ENCODE assay signal across 25 mouse cellular contexts in the genomic region with DNA sequence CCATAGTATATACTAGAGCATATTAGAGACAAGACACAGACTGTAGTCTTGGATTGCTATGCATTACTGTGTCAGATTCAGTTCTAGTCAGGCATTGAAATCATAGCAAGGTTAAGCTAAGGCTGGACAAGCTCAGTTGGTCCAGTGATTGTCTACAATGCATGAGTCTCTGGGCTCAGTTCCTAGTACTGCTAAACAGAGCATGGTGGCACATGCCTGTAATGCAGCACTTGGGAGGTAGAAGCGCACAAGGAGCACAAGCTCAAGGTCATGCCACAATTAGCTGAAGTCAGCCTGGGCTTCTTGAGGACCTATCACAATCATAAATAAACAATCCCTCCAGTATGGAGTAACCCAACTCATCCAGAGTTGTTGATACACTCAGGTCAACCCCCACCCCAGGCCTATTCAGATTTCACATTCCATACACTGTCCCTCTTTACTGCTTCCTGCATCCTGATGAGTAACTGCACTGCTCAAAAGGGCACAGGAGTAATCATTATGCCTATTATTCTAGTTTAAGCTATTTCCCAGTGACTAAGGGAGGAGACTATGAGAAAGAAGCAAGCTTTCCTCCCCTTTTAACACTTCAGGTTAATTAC.
A peak's percentile ranks its signal among the peaks of the same experiment; 100 is the strongest.
DNase-seq lines count a peak whose midpoint lies in the region; ATAC-seq and TF ChIP-seq lines count a peak whose summit lies in the region.
"Had no signal": no experiment of that assay in that cellular context is flagged by ENCODE, and none has a peak within 500 bp of the region (broad histone marks: within the 10 kb centered on the region; RNA-seq: fewer than 3 reads in every experiment).

No protein-coding gene starts in this region.

- no peak overlapping the region for H3K9ac ChIP-seq in kidney, embryonic 16.5 days (replicated peaks; ENCODE audit: low read length)
- no peak overlapping the region for H3K9ac ChIP-seq in stomach, embryonic 15.5 days
- no peak overlapping the region for H3K9ac ChIP-seq in stomach, postnatal 0 days (ENCODE audit: low read length)
- H3K9ac ChIP-seq: embryonic facial prominence, embryonic 13.5 days; forebrain, embryonic 12.5 days; forebrain, embryonic 15.5 days; hindbrain, embryonic 13.5 days had no signal

- 0 out of 2 replicates have a peak, but pooled peaks cover 2% of the 10 kb centered on the region for H3K36me3 ChIP-seq in kidney, adult 2 months (ENCODE audit: control insufficient read depth, insufficient read depth, low read length)
- no peaks in the 10 kb centered on the region for H3K36me3 ChIP-seq in kidney, embryonic 16.5 days (ENCODE audit: insufficient read depth, low read length)
- H3K36me3 ChIP-seq in stomach, embryonic 15.5 days: no peaks in the 10 kb centered on the region
- peaks cover 2% of the 10 kb centered on the region; the same call in 1 of the 2 replicates for H3K36me3 ChIP-seq in stomach, postnatal 0 days (ENCODE audit: control insufficient read depth, insufficient read depth, low read length)
- H3K36me3 ChIP-seq: embryonic facial prominence, embryonic 10.5 days; heart, embryonic 10.5 days had no signal

- H3K4me3 ChIP-seq in kidney, adult 2 months (ENCODE audit: insufficient read depth, low read depth, low read length): no peak overlapping the region
- H3K4me3 ChIP-seq in kidney, embryonic 16.5 days (ENCODE audit: low read length): no peak overlapping the region
- no peak overlapping the region for H3K4me3 ChIP-seq in stomach, embryonic 15.5 days (replicated peaks)
- H3K4me3 ChIP-seq in stomach, postnatal 0 days (ENCODE audit: low read depth, low read length): no peak overlapping the region
- H3K4me3 ChIP-seq: embryonic facial prominence, embryonic 10.5 days; embryonic facial prominence, embryonic 13.5 days; erythroblast, embryonic 14.5 days; forebrain, embryonic 12.5 days; forebrain, embryonic 15.5 days; heart, embryonic 10.5 days; hindbrain, embryonic 13.5 days had no signal

- no peaks in the 10 kb centered on the region for H3K9me3 ChIP-seq in kidney, embryonic 16.5 days (ENCODE audit: low read length)
- no peaks in the 10 kb centered on the region for H3K9me3 ChIP-seq in stomach, embryonic 15.5 days
- no peaks in the 10 kb centered on the region for H3K9me3 ChIP-seq in stomach, postnatal 0 days (ENCODE audit: control insufficient read depth, low read length)
- H3K9me3 ChIP-seq: embryonic facial prominence, embryonic 10.5 days; embryonic facial prominence, embryonic 13.5 days; forebrain, embryonic 12.5 days; forebrain, embryonic 15.5 days; heart, embryonic 10.5 days; hindbrain, embryonic 13.5 days had no signal

- TF ChIP-seq EP300 in stomach, postnatal 0 days (optimal IDR thresholded peaks at IDR 0.05): no peak

- H3K27ac ChIP-seq in kidney, adult 2 months (ENCODE audit: insufficient read depth, low read depth, low read length): no peak overlapping the region
- H3K27ac ChIP-seq in kidney, embryonic 16.5 days (ENCODE audit: low read length): no peak overlapping the region
- H3K27ac ChIP-seq in stomach, embryonic 15.5 days: no peak overlapping the region
- H3K27ac ChIP-seq in stomach, postnatal 0 days (replicated peaks): no peak overlapping the region
- H3K27ac ChIP-seq: embryonic facial prominence, embryonic 10.5 days; embryonic facial prominence, embryonic 13.5 days; forebrain, embryonic 12.5 days; forebrain, embryonic 15.5 days; heart, embryonic 10.5 days; hindbrain, embryonic 13.5 days had no signal

- no peak for TF ChIP-seq POLR2A in kidney, adult 2 months (IDR thresholded peaks at IDR 0.05; ENCODE audit: low read depth, low read length)

- no peaks in the 10 kb centered on the region for H3K4me1 ChIP-seq in kidney, adult 2 months (ENCODE audit: control insufficient read depth, insufficient read depth, low read length)
- H3K4me1 ChIP-seq in kidney, embryonic 16.5 days (ENCODE audit: insufficient read depth, low read length): no peaks in the 10 kb centered on the region
- H3K4me1 ChIP-seq in stomach, embryonic 15.5 days: no peaks in the 10 kb centered on the region
- H3K4me1 ChIP-seq in stomach, postnatal 0 days (replicated peaks; ENCODE audit: control insufficient read depth, insufficient read depth): no peaks in the 10 kb centered on the region
- H3K4me1 ChIP-seq: embryonic facial prominence, embryonic 13.5 days; forebrain, embryonic 12.5 days; forebrain, embryonic 15.5 days; hindbrain, embryonic 13.5 days had no signal

- H3K4me2 ChIP-seq in kidney, embryonic 16.5 days (replicated peaks; ENCODE audit: low read depth, low read length): no peak overlapping the region
- no peak overlapping the region for H3K4me2 ChIP-seq in stomach, embryonic 15.5 days
- no peak overlapping the region for H3K4me2 ChIP-seq in stomach, postnatal 0 days (replicated peaks; ENCODE audit: low read depth)
- H3K4me2 ChIP-seq: embryonic facial prominence, embryonic 13.5 days; forebrain, embryonic 12.5 days; forebrain, embryonic 15.5 days; hindbrain, embryonic 13.5 days had no signal

- WGBS in kidney, adult 2 months: 85% methylated on average over 1 of the region's 1 CpGs
- 36% methylated on average over 1 of the region's 1 CpGs for WGBS in kidney, embryonic 16.5 days
- 89% methylated on average over 1 of the region's 1 CpGs for WGBS in stomach, embryonic 15.5 days
- 79% methylated on average over 1 of the region's 1 CpGs for WGBS in stomach, postnatal 0 days

- no peak for TF ChIP-seq CTCF in kidney, adult 2 months (conservative IDR thresholded peaks at IDR 0.05; ENCODE audit: insufficient read depth, insufficient read length, low read depth, low read length)
- TF ChIP-seq CTCF in stomach, postnatal 0 days (IDR thresholded peaks at IDR 0.05; ENCODE audit: low read depth): no peak

- peak; percentile 88 for ATAC-seq in kidney, embryonic 16.5 days (ENCODE audit: low FRiP score, low TSS enrichment)
- ATAC-seq in stomach, embryonic 15.5 days (ENCODE audit: insufficient read depth, low FRiP score, low read depth): peak; percentile 47; the same call in 1 of the 2 replicates
- ATAC-seq in stomach, postnatal 0 days (ENCODE audit: low FRiP score, low TSS enrichment): no peak
- ATAC-seq: forebrain, embryonic 15.5 days; hindbrain, embryonic 16.5 days; Patski had no signal

- no peaks in the 10 kb centered on the region for H3K27me3 ChIP-seq in kidney, adult 2 months (replicated peaks; ENCODE audit: control insufficient read depth, insufficient read depth, low read length)
- no peaks in the 10 kb centered on the region for H3K27me3 ChIP-seq in kidney, embryonic 16.5 days (ENCODE audit: insufficient read depth, low read length)
- no peaks in the 10 kb centered on the region for H3K27me3 ChIP-seq in stomach, embryonic 15.5 days (replicated peaks)
- H3K27me3 ChIP-seq in stomach, postnatal 0 days (ENCODE audit: control insufficient read depth, insufficient read depth, low read length): no peaks in the 10 kb centered on the region
- H3K27me3 ChIP-seq: embryonic facial prominence, embryonic 13.5 days; forebrain, embryonic 12.5 days; forebrain, embryonic 15.5 days; hindbrain, embryonic 13.5 days; Patski had no signal

- DNase-seq in embryo, embryonic 10.5 days (ENCODE audit: low spot score): peak; percentile 12
- no peak for DNase-seq in embryo, embryonic 10 days (ENCODE audit: low spot score)
- peak; percentile 8 for DNase-seq in kidney, adult 2 months
- no peak for DNase-seq in kidney, postnatal 10 days
- DNase-seq in kidney, postnatal 36 days: no peak
- DNase-seq in stomach, postnatal 0 days (ENCODE audit: low spot score): no peak
- DNase-seq: adrenal gland, postnatal 10 days; adrenal gland, postnatal 36 days; cerebellum, adult 18-20 months; cerebellum, adult 9-10 months; cerebellum, postnatal 14 days; embryo, embryonic 11 days; gastrocnemius, postnatal 25 days; heart, adult 18-20 months had no signal

Comparison
In these comparisons a context has a peak if more than half of its experiments do, and no peak if none do; other contexts are left out.
1. DNase-seq: peak in embryo, embryonic 10.5 days (single experiment) and kidney, adult 2 months (single experiment); none in embryo, embryonic 10 days (single experiment), kidney, postnatal 10 days (single experiment), kidney, postnatal 36 days (0 of 2) and stomach, postnatal 0 days (single experiment).